Mouse (Mus musculus): ENCODE results near the gene Flrt1.

DNA sequence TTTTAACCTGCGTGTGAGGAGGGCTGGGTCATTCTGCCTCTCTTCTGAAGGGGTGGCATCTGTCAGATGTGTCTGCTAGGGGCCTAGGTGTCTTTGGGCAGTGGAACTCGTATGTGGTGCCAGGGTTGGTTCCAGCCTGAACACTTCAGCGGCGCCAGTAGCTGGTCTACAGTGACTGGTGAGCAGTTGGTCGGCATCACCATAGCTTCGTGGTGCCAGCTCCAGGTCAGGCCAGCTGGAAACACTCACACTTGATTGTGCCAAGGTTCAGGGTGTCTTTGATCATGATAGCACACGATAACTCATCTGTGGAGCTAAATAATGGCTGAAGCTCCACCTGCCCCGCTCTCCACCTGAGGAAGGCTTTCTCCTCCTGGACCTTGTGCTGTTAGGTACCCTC, 42.6 kb downstream of the Flrt1 start:
- TF ChIP-seq POLR2A (IDR thresholded peaks at IDR 0.05; ENCODE audit: borderline replicate concordance, insufficient read depth, low read length) = no peak
- no peak for TF ChIP-seq CTCF (IDR thresholded peaks at IDR 0.05; ENCODE audit: borderline replicate concordance, insufficient read depth, low read depth, low read length)

Data from cerebellum, adult 2 months (tissue).